Mouse (Mus musculus) heart, postnatal 36 days (tissue): ENCODE measurements around the gene Aacs. TPM values are rescaled to one million over a fixed set of nuclear protein-coding genes. Genes with fewer than 3 reads are reported as not detected.

Experiments
- DNase-seq, 2 experiments: peaks; one replicate each; pipeline ENCODE4 v3.0.0; 2021 to 2022
- intact Hi-C: fragments of 180-260 bp; cut with DNase I; formaldehyde crosslinking; loops from one replicate; pipeline ENCODE4 v1.15.1; 2025
- total RNA-seq, 2 experiments: library from RNA; stranded (reverse); gene quantifications; 2 replicates each; pipeline ENCODE4 v1.2.3; 2021

Aacs gene
- total RNA-seq, 2 experiments from 2014 or later = 3.6 to 4.1 TPM

GRCm38 (mm10) chr5:125461868-125462445 is 13.7 kb upstream of the Aacs start:
- intact Hi-C loops = loop anchor here (2.0 kb wide), 2 partner anchors 49 to 79 kb away; no protein-coding TSS in a partner anchor
- DNase-seq = peak; percentile 40 to 48

GRCm38 (mm10) chr5:125465192-125465591 is 10.4 kb upstream of the Aacs start:
- no peak for DNase-seq
- intact Hi-C loops = loop anchor here (1.0 kb wide), 1 partner anchor 10 kb away; the partner anchor contains the start of gene Aacs

GRCm38 (mm10) chr5:125465701-125466106 is 9.9 kb upstream of the Aacs start:
- intact Hi-C loops = loop anchor here (1.0 kb wide), 1 partner anchor 10 kb away; the partner anchor contains the start of gene Aacs
- DNase-seq = peak; percentile 86

GRCm38 (mm10) chr5:125466483-125466882 is 9.1 kb upstream of the Aacs start:
- DNase-seq = no peak
- intact Hi-C loops = no loop called here

GRCm38 (mm10) chr5:125467261-125467660 is 8.4 kb upstream of the Aacs start:
- DNase-seq = no peak
- intact Hi-C loops = no loop called here

- DNase-seq = no peak
- intact Hi-C loops = no loop called here
Observed at GRCm38 (mm10) chr5:125470713-125471112, 4.9 kb upstream of the Aacs start.

GRCm38 (mm10) chr5:125472796-125473475 is 2.7 kb upstream of the Aacs start:
- DNase-seq = no peak
- intact Hi-C loops = no loop called here

GRCm38 (mm10) chr5:125475030-125475429 is 584 bp upstream of the Aacs start:
- DNase-seq = no peak
- intact Hi-C loops = loop anchor here (1.0 kb wide), 1 partner anchor 10 kb away; no protein-coding TSS in a partner anchor

- no peak for DNase-seq
- intact Hi-C loops = no loop called here
Observed at GRCm38 (mm10) chr5:125476286-125476625, 642 bp downstream of the Aacs start.

- intact Hi-C loops = no loop called here
- DNase-seq = no peak
Observed at GRCm38 (mm10) chr5:125476799-125477198, 1.2 kb downstream of the Aacs start.

- intact Hi-C loops = no loop called here
- no peak for DNase-seq
Observed at GRCm38 (mm10) chr5:125477533-125477932, 1.9 kb downstream of the Aacs start.

- no peak for DNase-seq
- intact Hi-C loops = no loop called here
Observed at GRCm38 (mm10) chr5:125478037-125478436, 2.4 kb downstream of the Aacs start.

- DNase-seq = no peak
- intact Hi-C loops = no loop called here
Observed at GRCm38 (mm10) chr5:125479376-125479775, 3.8 kb downstream of the Aacs start.

GRCm38 (mm10) chr5:125480434-125481231 is 5.0 kb downstream of the Aacs start:
- intact Hi-C loops = no loop called here
- no peak for DNase-seq

- intact Hi-C loops = no loop called here
- DNase-seq = no peak
Observed at GRCm38 (mm10) chr5:125482474-125482873, 6.9 kb downstream of the Aacs start.

- no peak for DNase-seq
- intact Hi-C loops = no loop called here
Observed at GRCm38 (mm10) chr5:125483712-125484611, 8.3 kb downstream of the Aacs start.

GRCm38 (mm10) chr5:125485031-125485778 is 9.6 kb downstream of the Aacs start:
- no peak for DNase-seq
- intact Hi-C loops = no loop called here

GRCm38 (mm10) chr5:125486088-125486487 is 10.5 kb downstream of the Aacs start:
- intact Hi-C loops = no loop called here
- no peak for DNase-seq

GRCm38 (mm10) chr5:125487375-125488115 is 11.9 kb downstream of the Aacs start:
- intact Hi-C loops = no loop called here
- DNase-seq = no peak
